Mouse (Mus musculus) liver, embryonic 14.5 days (tissue): ENCODE measurements around the gene Rsad1. TPM values are rescaled to one million over a fixed set of nuclear protein-coding genes. Genes with fewer than 3 reads are reported as not detected.

Source experiments
- ATAC-seq: fragments of 200-750 bp; cut with Nextera tagmentation; 2 replicates; pipeline ENCODE4 v1.8.0; 2017; ENCODE audit warnings: moderate number of reproducible peaks, mild to moderate bottlenecking, moderate library complexity; ENCODE audit not compliant: insufficient read depth
- DNase-seq, 3 experiments: peaks; one replicate each; pipeline ENCODE4 v3.0.0-alpha.2; 2012 to 2013; ENCODE audit warnings: low read depth in 3 of 3, low spot score in 3 of 3
- H3K27ac ChIP-seq: fragments of 300-500 bp; sonication (generic); 2 replicates; pipeline ENCODE4 v1.5.1; 2014; ENCODE audit warnings: moderate library complexity, mild to moderate bottlenecking, control low read depth, inconsistent platforms
- H3K27me3 ChIP-seq: fragments of 300-500 bp; sonication (generic); 2 replicates; pipeline ENCODE4 v1.6.1; 2014; ENCODE audit warnings: mild to moderate bottlenecking, low read length, moderate library complexity; ENCODE audit not compliant: control insufficient read depth, insufficient read depth
- H3K36me3 ChIP-seq: fragments of 300-500 bp; sonication (generic); replicated peaks from 2 replicates; pipeline ENCODE4 v1.6.1; 2014; ENCODE audit warnings: low read depth; ENCODE audit not compliant: control insufficient read depth, insufficient read depth
- H3K4me1 ChIP-seq, 2 experiments: fragments of 200-500 bp in 1 of 2; fragments of 300-500 bp in 1 of 2; sonication (generic) in 1 of 2; replicated peaks; 2 replicates each; pipeline ENCODE4 v1.6.1; 2012 to 2014; ENCODE audit warnings: antibody characterized with exemption in 1 of 2, inconsistent platforms in 1 of 2, low read length in 1 of 2; ENCODE audit not compliant: control insufficient read depth in 2 of 2, insufficient read depth in 2 of 2
- H3K4me2 ChIP-seq: fragments of 300-500 bp; sonication (generic); 2 replicates; pipeline ENCODE4 v1.6.1; 2014; ENCODE audit warnings: low read depth, mild to moderate bottlenecking, control low read depth, moderate library complexity
- H3K4me3 ChIP-seq, 2 experiments: fragments of 200-500 bp in 1 of 2; fragments of 300-500 bp in 1 of 2; sonication (generic) in 1 of 2; 2 replicates each; pipeline ENCODE4 v1.5.1; 2012 to 2014; ENCODE audit warnings: low read depth in 2 of 2, low read length in 2 of 2, mild to moderate bottlenecking in 2 of 2, control low read depth in 1 of 2, inconsistent platforms in 1 of 2, moderate library complexity in 1 of 2; ENCODE audit not compliant: insufficient read depth in 1 of 2
- H3K9ac ChIP-seq: fragments of 300-500 bp; sonication (generic); replicated peaks from 2 replicates; pipeline ENCODE4 v1.6.1; 2014; ENCODE audit warnings: mild to moderate bottlenecking, control low read depth, moderate library complexity
- H3K9me3 ChIP-seq: fragments of 300-500 bp; sonication (generic); 2 replicates; pipeline ENCODE4 v1.6.1; 2016; ENCODE audit warnings: low read length, mixed read lengths; ENCODE audit not compliant: control insufficient read depth
- CTCF ChIP-seq: IDR thresholded peaks from 2 replicates; pipeline ENCODE4 v1.5.1; 2016; ENCODE audit warnings: antibody characterized with exemption, low read depth, control low read depth
- EP300 ChIP-seq: IDR thresholded peaks from 2 replicates; pipeline ENCODE4 v1.6.1; 2016; ENCODE audit warnings: antibody characterized with exemption, low read depth
- WGBS: fragments of 180-500 bp; shearing (Covaris S2); extraction: QIAGEN DNeasy Blood & Tissue Kit; methylation state at CpG from one replicate; pipeline ENCODE4 v1.1.7; 2014; ENCODE audit not compliant: insufficient replicate concordance; 5-methylcytosine and 5-hydroxymethylcytosine counted together
- polyA plus RNA-seq, 2 experiments: library from polyadenylated mRNA; depleted of rRNA in 1 of 2; stranded (reverse) in 1 of 2; unstranded in 1 of 2; fragments of >200 nt; fragmentation: Nextera tagmentation in 1 of 2; extraction: Ambion mirVana in 1 of 2; gene quantifications; 2 replicates each; pipeline versions ENCODE4 v1.2.1 to v1.2.3; 2012 to 2014

The Rsad1 gene
- polyA plus RNA-seq, 2 experiments = 0.51 to 1.4 TPM

DNA sequence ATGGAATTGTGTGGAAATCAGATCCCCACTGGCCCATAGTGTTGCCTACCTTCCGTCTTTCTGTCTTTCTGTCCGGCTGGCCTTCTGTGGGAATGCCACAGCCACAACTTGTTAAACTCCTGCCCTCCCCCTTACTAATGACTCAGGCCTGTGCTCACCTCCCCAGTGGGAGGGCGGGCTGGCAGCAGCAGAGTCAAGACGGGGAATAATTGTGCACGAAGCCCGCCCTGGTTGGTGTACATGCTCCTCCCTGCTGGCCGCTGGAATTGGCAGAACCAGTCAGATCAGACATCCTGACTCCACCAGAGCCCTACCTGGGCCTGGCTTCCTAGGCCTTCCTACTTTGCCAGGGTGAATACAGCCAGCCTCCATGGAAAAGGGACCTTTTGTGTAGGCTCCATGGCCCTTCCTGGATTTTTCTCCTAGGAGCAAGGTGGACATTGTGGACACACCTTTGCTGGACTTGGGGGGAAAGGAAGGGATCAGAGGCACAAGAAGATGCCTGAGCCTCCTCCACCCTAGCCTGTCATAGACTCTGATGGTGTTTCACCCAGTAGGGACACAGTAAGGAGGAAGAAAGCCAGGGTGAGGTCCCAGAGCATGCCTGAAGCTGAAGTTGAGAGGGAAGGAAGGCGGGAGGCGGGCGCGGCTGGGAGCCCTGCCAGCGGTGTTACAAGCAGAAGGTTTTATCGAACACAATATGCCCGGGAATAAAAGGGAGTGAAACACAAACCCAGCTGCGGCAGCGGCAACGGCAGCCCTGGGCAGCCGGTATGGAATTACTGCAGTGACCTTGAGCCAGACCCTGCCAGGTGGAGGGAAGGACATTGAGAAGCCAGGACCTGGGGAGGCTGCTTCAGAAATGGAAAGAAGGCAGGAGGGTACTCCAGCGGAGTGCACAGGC lies 50.7 kb downstream of the Rsad1 start:
- Histone ChIP-seq H3K9me3 (no peaks in the 10 kb centered on the region), H3K27ac (no peak overlapping the region), H3K27me3 (peaks cover 24% of the 10 kb centered on the region), H3K4me1 (no peaks in the 10 kb centered on the region), H3K4me3 (no peak overlapping the region), H3K9ac (no peak overlapping the region), H3K36me3 (no peaks in the 10 kb centered on the region), H3K4me2 (no peak overlapping the region)
- 25% methylated on average over 19 of the region's 19 CpGs for WGBS
- DNase-seq (no peak), ATAC-seq (no peak)
- no peak for TF ChIP-seq EP300
- TF ChIP-seq CTCF = no peak

GRCm38 (mm10) chr11:94495415-94495814 lies 53.6 kb downstream of the Rsad1 start:
- Histone ChIP-seq H3K27ac (no peak overlapping the region), H3K4me1 (no peaks in the 10 kb centered on the region), H3K9me3 (no peaks in the 10 kb centered on the region), H3K4me2 (no peak overlapping the region), H3K4me3 (no peak overlapping the region), H3K27me3 (peaks cover 38% of the 10 kb centered on the region), H3K9ac (no peak overlapping the region), H3K36me3 (no peaks in the 10 kb centered on the region)
- DNase-seq (no peak), ATAC-seq (no peak)
- TF ChIP-seq EP300 (no peak), CTCF (no peak)
- 60% methylated on average over 3 of the region's 3 CpGs for WGBS

GRCm38 (mm10) chr11:94491749-94492099 lies 57.3 kb downstream of the Rsad1 start:
- TF ChIP-seq CTCF (no peak), EP300 (no peak)
- ATAC-seq (no peak), DNase-seq (no peak)
- no peaks in the 10 kb centered on the region for H3K4me1 ChIP-seq
- H3K27ac ChIP-seq = no peak overlapping the region
- no peaks in the 10 kb centered on the region for H3K36me3 ChIP-seq
- peaks cover 21% of the 10 kb centered on the region for H3K27me3 ChIP-seq
- WGBS = 32% methylated on average over 7 of the region's 7 CpGs
- no peak overlapping the region for H3K4me2 ChIP-seq
- H3K9ac ChIP-seq = no peak overlapping the region
- H3K9me3 ChIP-seq = no peaks in the 10 kb centered on the region
- H3K4me3 ChIP-seq = no peak overlapping the region

GRCm38 (mm10) chr11:94491035-94491748 lies 57.9 kb downstream of the Rsad1 start:
- Histone ChIP-seq H3K4me3 (peak overlapping the region; percentile 15 to 44; a peak in 3 of 4 replicates), H3K4me1 (no peaks in the 10 kb centered on the region), H3K4me2 (peak overlapping the region; percentile 47), H3K27ac (no peak overlapping the region), H3K27me3 (peaks cover 21% of the 10 kb centered on the region), H3K9ac (no peak overlapping the region), H3K9me3 (no peaks in the 10 kb centered on the region), H3K36me3 (no peaks in the 10 kb centered on the region)
- TF ChIP-seq CTCF = no peak
- no peak for TF ChIP-seq EP300
- DNase-seq = no peak
- no peak for ATAC-seq
- WGBS = 2% methylated on average over 55 of the region's 55 CpGs

Other genes starting within 250 kb of the Rsad1 start
- 20.6 and 39.1 TPM in 2 replicates for gene Luc7l3, start 227.3 kb downstream of the Rsad1 start, polyA plus RNA-seq (2012; rRNA removed)
- 33.7 and 38.7 TPM in 2 replicates for gene Luc7l3, start 227.3 kb downstream of the Rsad1 start, polyA plus RNA-seq (2014; fragmentation: Nextera tagmentation; extraction: Ambion mirVana)
- 11.7 and 12.6 TPM in 2 replicates for gene Ankrd40, start 221.3 kb downstream of the Rsad1 start, polyA plus RNA-seq (2012; rRNA removed)
- gene Ankrd40, start 221.3 kb downstream of the Rsad1 start, polyA plus RNA-seq (2014; fragmentation: Nextera tagmentation; extraction: Ambion mirVana) = 5.1 and 5.5 TPM in 2 replicates
- gene Abcc3, start 156.3 kb downstream of the Rsad1 start, polyA plus RNA-seq (2012; rRNA removed) = 3.5 and 4.9 TPM in 2 replicates
- gene Abcc3, start 156.3 kb downstream of the Rsad1 start, polyA plus RNA-seq (2014; fragmentation: Nextera tagmentation; extraction: Ambion mirVana) = 4.7 and 6.5 TPM in 2 replicates
- 6.1 and 7.3 TPM in 2 replicates for gene Cacna1g, start 75.1 kb downstream of the Rsad1 start, polyA plus RNA-seq (2012; rRNA removed)
- 0.89 and 3.1 TPM in 2 replicates for gene Cacna1g, start 75.1 kb downstream of the Rsad1 start, polyA plus RNA-seq (2014; fragmentation: Nextera tagmentation; extraction: Ambion mirVana)
- gene Spata20, start 63.1 kb downstream of the Rsad1 start, polyA plus RNA-seq (2012; rRNA removed) = not detected in 2 replicates
- gene Spata20, start 63.1 kb downstream of the Rsad1 start, polyA plus RNA-seq (2014; fragmentation: Nextera tagmentation; extraction: Ambion mirVana) = not detected in 2 replicates
- 0.02 and 0.04 TPM in 2 replicates for gene Epn3, start 49.3 kb downstream of the Rsad1 start, polyA plus RNA-seq (2012; rRNA removed)
- not detected in 2 replicates for gene Epn3, start 49.3 kb downstream of the Rsad1 start, polyA plus RNA-seq (2014; fragmentation: Nextera tagmentation; extraction: Ambion mirVana)
- 0.03 and 0.09 TPM in 2 replicates for gene Mycbpap, start 27.5 kb downstream of the Rsad1 start, polyA plus RNA-seq (2012; rRNA removed)
- not detected in 2 replicates for gene Mycbpap, start 27.5 kb downstream of the Rsad1 start, polyA plus RNA-seq (2014; fragmentation: Nextera tagmentation; extraction: Ambion mirVana)
- gene Chad, start 15.8 kb upstream of the Rsad1 start, polyA plus RNA-seq (2012; rRNA removed) = 0.02 and 0.03 TPM in 2 replicates
- 0.09 TPM in 1 of 2 replicates, not detected in the other for gene Chad, start 15.8 kb upstream of the Rsad1 start, polyA plus RNA-seq (2014; fragmentation: Nextera tagmentation; extraction: Ambion mirVana)
- gene Acsf2, start 52.6 kb upstream of the Rsad1 start, polyA plus RNA-seq (2012; rRNA removed) = 3.2 and 3.9 TPM in 2 replicates
- 1.3 and 1.4 TPM in 2 replicates for gene Acsf2, start 52.6 kb upstream of the Rsad1 start, polyA plus RNA-seq (2014; fragmentation: Nextera tagmentation; extraction: Ambion mirVana)
- 36.3 and 52.7 TPM in 2 replicates for gene Lrrc59, start 80.5 kb upstream of the Rsad1 start, polyA plus RNA-seq (2012; rRNA removed)
- gene Lrrc59, start 80.5 kb upstream of the Rsad1 start, polyA plus RNA-seq (2014; fragmentation: Nextera tagmentation; extraction: Ambion mirVana) = 66.4 and 73.4 TPM in 2 replicates
- gene Mrpl27, start 104.5 kb upstream of the Rsad1 start, polyA plus RNA-seq (2012; rRNA removed) = 45.0 and 61.3 TPM in 2 replicates
- gene Mrpl27, start 104.5 kb upstream of the Rsad1 start, polyA plus RNA-seq (2014; fragmentation: Nextera tagmentation; extraction: Ambion mirVana) = 56.8 and 58.6 TPM in 2 replicates
- gene Eme1, start 104.7 kb upstream of the Rsad1 start, polyA plus RNA-seq (2012; rRNA removed) = 12.8 and 15.4 TPM in 2 replicates
- gene Eme1, start 104.7 kb upstream of the Rsad1 start, polyA plus RNA-seq (2014; fragmentation: Nextera tagmentation; extraction: Ambion mirVana) = 13.0 and 15.7 TPM in 2 replicates
- 2.8 and 3.6 TPM in 2 replicates for gene Xylt2, start 128.3 kb upstream of the Rsad1 start, polyA plus RNA-seq (2012; rRNA removed)
- gene Xylt2, start 128.3 kb upstream of the Rsad1 start, polyA plus RNA-seq (2014; fragmentation: Nextera tagmentation; extraction: Ambion mirVana) = 1.8 and 2.7 TPM in 2 replicates
- not detected in 2 replicates for gene Gm11541, start 155.2 kb upstream of the Rsad1 start, polyA plus RNA-seq (2012; rRNA removed)
- gene Gm11541, start 155.2 kb upstream of the Rsad1 start, polyA plus RNA-seq (2014; fragmentation: Nextera tagmentation; extraction: Ambion mirVana) = not detected in 2 replicates
- gene Cdc34b, start 192.5 kb upstream of the Rsad1 start, polyA plus RNA-seq (2012; rRNA removed) = 0.03 TPM in 1 of 2 replicates, not detected in the other
- 0.08 TPM in 1 of 2 replicates, not detected in the other for gene Cdc34b, start 192.5 kb upstream of the Rsad1 start, polyA plus RNA-seq (2014; fragmentation: Nextera tagmentation; extraction: Ambion mirVana)
- gene Tmem92, start 233.4 kb upstream of the Rsad1 start, polyA plus RNA-seq (2012; rRNA removed) = not detected in 2 replicates
- not detected in 2 replicates for gene Tmem92, start 233.4 kb upstream of the Rsad1 start, polyA plus RNA-seq (2014; fragmentation: Nextera tagmentation; extraction: Ambion mirVana)